Mouse (Mus musculus): Measurements from ENCODE around the gene Kcnab2. TPM values are rescaled to one million over a fixed set of nuclear protein-coding genes. Genes with fewer than 3 reads are reported as not detected.

The Kcnab2 gene
- polyA plus RNA-seq, 1 experiment from 2014 or later: 7.8 TPM

DNA sequence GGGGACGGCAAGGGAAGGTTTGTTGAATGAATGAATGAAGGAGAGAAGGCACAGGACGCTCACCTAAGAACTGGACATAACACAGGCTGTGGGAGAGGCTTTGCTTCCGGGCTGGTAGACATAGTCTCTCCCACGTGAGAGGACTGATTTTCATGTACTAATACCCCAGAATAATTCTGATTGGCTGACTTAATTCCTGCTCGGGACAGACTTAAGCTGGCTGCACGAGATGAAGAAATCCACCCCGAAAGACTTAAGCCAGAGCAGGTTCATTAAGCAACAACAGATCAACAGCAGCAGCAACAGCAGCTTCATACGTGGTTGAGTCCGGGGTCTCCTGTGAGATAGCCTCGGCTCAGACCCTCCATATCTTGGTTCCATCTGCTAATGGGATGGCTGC, 10.4 kb upstream of the Kcnab2 start:
- WGBS (ENCODE audit: insufficient replicate concordance): 64% methylated on average over 10 of the region's 10 CpGs
- ATAC-seq (ENCODE audit: low read depth): no peak
- no peak overlapping the region for H3K4me2 ChIP-seq (ENCODE audit: low read depth, low read length)
- no peak overlapping the region for H3K27ac ChIP-seq (ENCODE audit: low read length)
- H3K27me3 ChIP-seq (ENCODE audit: control insufficient read depth, insufficient read depth, low read depth, low read length): no peaks in the 10 kb centered on the region
- no peak overlapping the region for H3K4me3 ChIP-seq (ENCODE audit: low read depth, low read length)
- H3K36me3 ChIP-seq (ENCODE audit: control insufficient read depth, insufficient read depth): no peaks in the 10 kb centered on the region
- no peaks in the 10 kb centered on the region for H3K4me1 ChIP-seq (ENCODE audit: control insufficient read depth, low read depth, low read length)
- no peaks in the 10 kb centered on the region for H3K9me3 ChIP-seq (replicated peaks; ENCODE audit: control insufficient read depth, low read length)
- no peak overlapping the region for H3K9ac ChIP-seq (ENCODE audit: low read depth, low read length)

DNA sequence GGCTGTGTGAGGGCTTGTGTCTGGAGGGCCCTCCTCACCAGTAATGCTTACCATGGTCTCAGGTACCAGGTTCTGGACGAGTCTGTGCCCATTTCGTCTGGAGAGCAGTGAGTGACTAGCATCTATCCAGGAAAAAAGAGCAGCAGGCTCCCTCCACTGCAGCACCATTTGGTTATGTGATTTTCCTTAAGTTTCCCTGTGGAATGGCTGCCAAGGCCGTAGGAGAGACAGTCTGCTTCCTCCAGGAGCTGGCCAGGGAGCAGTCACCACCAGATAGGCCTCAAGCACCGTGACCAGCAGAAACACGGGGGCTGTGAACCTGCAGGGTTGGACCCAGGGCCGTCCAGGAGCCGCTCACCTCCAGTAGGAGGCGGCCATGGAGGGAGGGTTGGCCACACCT, 2.8 kb upstream of the Kcnab2 start:
- 30% methylated on average over 8 of the region's 8 CpGs for WGBS (ENCODE audit: insufficient replicate concordance)

DNA sequence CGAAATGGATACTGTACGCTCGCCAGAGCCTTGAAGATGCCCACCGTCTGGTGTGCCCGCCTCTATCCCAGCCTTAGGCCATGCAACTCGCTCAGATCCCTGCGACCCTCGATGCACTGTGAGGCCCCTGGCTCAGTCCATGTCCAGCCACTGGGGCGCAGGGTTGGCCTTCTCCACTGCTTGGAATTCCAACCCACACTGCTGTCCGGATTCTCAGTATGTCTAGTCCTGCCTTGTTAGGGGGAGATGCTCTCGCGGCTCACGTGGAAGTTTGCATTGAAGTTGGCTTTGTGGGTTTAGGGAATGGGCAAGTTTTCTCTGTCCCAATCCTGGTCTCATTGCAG, 525 bp upstream of the Kcnab2 start:
- H3K36me3 ChIP-seq (ENCODE audit: control insufficient read depth, insufficient read depth): no peaks in the 10 kb centered on the region
- peak overlapping the region; percentile 63 for H3K4me2 ChIP-seq (ENCODE audit: low read depth, low read length)
- H3K9me3 ChIP-seq (replicated peaks; ENCODE audit: control insufficient read depth, low read length): no peaks in the 10 kb centered on the region
- no peak for ATAC-seq (ENCODE audit: low read depth)
- H3K4me1 ChIP-seq (ENCODE audit: control insufficient read depth, low read depth, low read length): no peaks in the 10 kb centered on the region
- WGBS (ENCODE audit: insufficient replicate concordance): 4% methylated on average over 13 of the region's 13 CpGs
- peak overlapping the region; percentile 65 for H3K4me3 ChIP-seq (ENCODE audit: low read depth, low read length)
- H3K27me3 ChIP-seq (ENCODE audit: control insufficient read depth, insufficient read depth, low read depth, low read length): peaks cover 40% of the 10 kb centered on the region
- no peak overlapping the region for H3K27ac ChIP-seq (ENCODE audit: low read length)
- no peak overlapping the region for H3K9ac ChIP-seq (ENCODE audit: low read depth, low read length)

More for the DNA sequence above, 2.8 kb upstream of the Kcnab2 start:
- no peak overlapping the region for H3K9ac ChIP-seq (ENCODE audit: low read depth, low read length)
- no peak overlapping the region for H3K4me3 ChIP-seq (ENCODE audit: low read depth, low read length)
- H3K4me2 ChIP-seq (ENCODE audit: low read depth, low read length): no peak overlapping the region
- no peaks in the 10 kb centered on the region for H3K4me1 ChIP-seq (ENCODE audit: control insufficient read depth, low read depth, low read length)
- H3K27ac ChIP-seq (ENCODE audit: low read length): no peak overlapping the region
- ATAC-seq (ENCODE audit: low read depth): no peak
- peaks cover 33% of the 10 kb centered on the region for H3K27me3 ChIP-seq (ENCODE audit: control insufficient read depth, insufficient read depth, low read depth, low read length)
- H3K36me3 ChIP-seq (ENCODE audit: control insufficient read depth, insufficient read depth): no peaks in the 10 kb centered on the region
- no peaks in the 10 kb centered on the region for H3K9me3 ChIP-seq (replicated peaks; ENCODE audit: control insufficient read depth, low read length)

DNA sequence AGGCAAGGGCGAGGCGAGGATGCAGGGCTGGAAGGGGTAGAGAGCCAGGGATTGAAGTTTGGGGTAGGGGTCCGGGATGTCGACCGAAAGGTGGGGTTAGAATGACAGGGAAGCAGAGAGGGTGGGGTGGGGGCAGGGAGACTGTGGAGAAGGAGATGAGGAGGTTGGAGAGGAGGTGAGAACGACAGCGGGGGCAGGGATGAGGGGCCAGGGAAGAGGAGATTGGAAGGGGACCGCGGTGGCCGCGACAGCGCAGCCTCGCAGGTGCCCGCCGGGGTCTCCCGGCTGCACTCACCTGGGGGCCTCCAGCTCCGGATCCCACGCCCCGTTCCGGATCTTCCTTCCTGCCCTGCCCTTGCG, 585 bp downstream of the Kcnab2 start:
- WGBS (ENCODE audit: insufficient replicate concordance): 3% methylated on average over 20 of the region's 21 CpGs
- H3K4me1 ChIP-seq (ENCODE audit: control insufficient read depth, low read depth, low read length): no peaks in the 10 kb centered on the region
- H3K9ac ChIP-seq (ENCODE audit: low read depth, low read length): no peak overlapping the region
- no peaks in the 10 kb centered on the region for H3K36me3 ChIP-seq (ENCODE audit: control insufficient read depth, insufficient read depth)
- H3K4me3 ChIP-seq (ENCODE audit: low read depth, low read length): peak overlapping the region; percentile 65
- H3K27ac ChIP-seq (ENCODE audit: low read length): no peak overlapping the region
- H3K4me2 ChIP-seq (ENCODE audit: low read depth, low read length): peak overlapping the region; percentile 63
- peaks cover 40% of the 10 kb centered on the region for H3K27me3 ChIP-seq (ENCODE audit: control insufficient read depth, insufficient read depth, low read depth, low read length)
- no peak for ATAC-seq (ENCODE audit: low read depth)
- H3K9me3 ChIP-seq (replicated peaks; ENCODE audit: control insufficient read depth, low read length): no peaks in the 10 kb centered on the region

DNA sequence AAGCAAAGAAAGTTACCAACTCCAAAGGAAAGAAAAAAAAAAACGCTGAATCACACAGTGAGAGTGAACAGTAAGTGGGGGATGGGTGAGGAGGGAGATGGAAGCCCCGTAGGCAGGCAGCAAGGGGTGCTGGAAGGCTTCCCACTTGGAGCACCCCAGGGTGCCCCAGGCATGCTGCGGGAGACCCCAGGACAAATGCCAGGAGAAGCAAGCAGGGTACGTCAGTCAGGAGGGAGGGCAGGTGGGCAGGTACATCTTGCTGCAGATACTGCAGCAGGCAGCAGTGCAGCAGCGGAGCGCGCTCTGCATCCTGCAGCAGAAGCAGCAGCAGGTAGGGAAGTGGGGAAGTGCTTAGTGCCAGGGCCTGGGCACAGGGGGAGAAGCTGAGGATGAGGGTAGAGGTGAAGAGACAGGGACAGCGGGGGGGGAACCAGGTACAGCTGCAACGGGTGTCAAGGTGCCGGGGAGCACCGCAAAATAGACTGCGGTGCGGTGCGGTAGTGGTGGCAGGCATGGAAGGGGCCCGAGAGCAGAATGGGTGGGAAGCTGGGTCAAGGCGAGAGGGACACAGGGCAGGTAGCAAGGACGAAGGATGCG, 1.1 kb downstream of the Kcnab2 start, which contains the start of gene Nphp4:
Nphp4 (plus strand) TSS at position 280 of the 597 bp plus-strand sequence.
- Histone ChIP-seq H3K27me3 (ENCODE audit: control insufficient read depth, insufficient read depth, low read depth, low read length) (peaks cover 40% of the 10 kb centered on the region), H3K9me3 (replicated peaks; ENCODE audit: control insufficient read depth, low read length) (no peaks in the 10 kb centered on the region; the same call in 1 of the 2 replicates), H3K9ac (ENCODE audit: low read depth, low read length) (no peak within 1 kb of the TSS), H3K27ac (ENCODE audit: low read length) (no peak within 1 kb of the TSS), H3K4me1 (ENCODE audit: control insufficient read depth, low read depth, low read length) (no peaks in the 10 kb centered on the region), H3K36me3 (ENCODE audit: control insufficient read depth, insufficient read depth) (no peaks in the 10 kb centered on the region), H3K4me2 (ENCODE audit: low read depth, low read length) (peak within 1 kb of the TSS; percentile 63), H3K4me3 (ENCODE audit: low read depth, low read length) (peak within 1 kb of the TSS; percentile 65)
- no peak for ATAC-seq (ENCODE audit: low read depth)
- WGBS (ENCODE audit: insufficient replicate concordance): 5% methylated on average over 18 of the region's 18 CpGs

DNA sequence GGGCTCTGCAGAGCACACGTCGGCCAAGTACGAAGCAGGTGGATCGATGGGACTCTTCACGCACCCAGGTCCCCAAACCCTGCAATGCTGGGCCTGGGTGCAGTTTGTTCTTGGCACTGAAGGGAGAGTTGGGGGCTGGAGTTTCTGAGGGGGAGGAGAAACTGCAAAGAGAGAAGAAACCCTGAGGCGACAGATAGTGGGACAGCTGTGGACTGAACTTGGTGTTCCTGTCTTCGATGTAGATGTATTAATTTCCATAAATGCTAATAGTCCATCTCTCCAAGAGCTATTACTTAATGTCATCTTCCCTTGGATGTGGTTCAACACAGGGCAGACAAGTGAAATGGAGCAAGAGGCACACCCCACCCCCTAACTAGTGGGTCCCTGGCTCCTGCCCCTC, 1.7 kb downstream of the Kcnab2 start:
- WGBS (ENCODE audit: insufficient replicate concordance): 74% methylated on average over 7 of the region's 7 CpGs
- Histone ChIP-seq H3K4me1 (ENCODE audit: control insufficient read depth, low read depth, low read length) (no peaks in the 10 kb centered on the region), H3K36me3 (ENCODE audit: control insufficient read depth, insufficient read depth) (no peaks in the 10 kb centered on the region), H3K9me3 (replicated peaks; ENCODE audit: control insufficient read depth, low read length) (no peaks in the 10 kb centered on the region; the same call in 1 of the 2 replicates), H3K27ac (ENCODE audit: low read length) (no peak overlapping the region), H3K4me3 (ENCODE audit: low read depth, low read length) (no peak overlapping the region), H3K27me3 (ENCODE audit: control insufficient read depth, insufficient read depth, low read depth, low read length) (peaks cover 40% of the 10 kb centered on the region), H3K4me2 (ENCODE audit: low read depth, low read length) (no peak overlapping the region), H3K9ac (ENCODE audit: low read depth, low read length) (no peak overlapping the region)
- no peak for ATAC-seq (ENCODE audit: low read depth)

DNA sequence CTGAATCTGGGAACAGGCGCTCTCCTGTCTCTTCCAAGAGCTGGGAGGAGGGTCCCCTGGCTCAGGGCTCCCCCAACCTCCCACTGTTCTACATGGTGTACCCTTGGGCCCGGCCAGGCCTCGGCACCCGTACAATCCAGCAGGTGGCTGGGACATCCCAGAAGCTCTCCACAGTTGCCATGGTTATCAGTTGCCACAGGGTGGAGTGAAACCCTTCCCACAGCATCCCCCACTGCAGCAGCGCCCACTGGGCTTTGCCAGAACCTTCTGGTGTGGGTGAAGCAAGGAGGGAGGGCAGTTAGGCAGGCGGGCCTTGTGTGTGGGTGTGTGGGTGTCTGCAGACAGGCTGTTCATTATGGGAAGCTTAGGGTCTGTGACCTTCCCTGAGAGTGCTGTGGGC, 9.7 kb downstream of the Kcnab2 start:
- Histone ChIP-seq H3K4me1 (ENCODE audit: control insufficient read depth, low read depth, low read length) (no peaks in the 10 kb centered on the region), H3K36me3 (ENCODE audit: control insufficient read depth, insufficient read depth) (no peaks in the 10 kb centered on the region), H3K27ac (ENCODE audit: low read length) (no peak overlapping the region), H3K4me2 (ENCODE audit: low read depth, low read length) (no peak overlapping the region), H3K9ac (ENCODE audit: low read depth, low read length) (no peak overlapping the region), H3K9me3 (replicated peaks; ENCODE audit: control insufficient read depth, low read length) (no peaks in the 10 kb centered on the region; the same call in 1 of the 2 replicates), H3K4me3 (ENCODE audit: low read depth, low read length) (no peak overlapping the region), H3K27me3 (ENCODE audit: control insufficient read depth, insufficient read depth, low read depth, low read length) (no peaks in the 10 kb centered on the region)
- no peak for ATAC-seq (ENCODE audit: low read depth)
- 62% methylated on average over 6 of the region's 6 CpGs for WGBS (ENCODE audit: insufficient replicate concordance)

DNA sequence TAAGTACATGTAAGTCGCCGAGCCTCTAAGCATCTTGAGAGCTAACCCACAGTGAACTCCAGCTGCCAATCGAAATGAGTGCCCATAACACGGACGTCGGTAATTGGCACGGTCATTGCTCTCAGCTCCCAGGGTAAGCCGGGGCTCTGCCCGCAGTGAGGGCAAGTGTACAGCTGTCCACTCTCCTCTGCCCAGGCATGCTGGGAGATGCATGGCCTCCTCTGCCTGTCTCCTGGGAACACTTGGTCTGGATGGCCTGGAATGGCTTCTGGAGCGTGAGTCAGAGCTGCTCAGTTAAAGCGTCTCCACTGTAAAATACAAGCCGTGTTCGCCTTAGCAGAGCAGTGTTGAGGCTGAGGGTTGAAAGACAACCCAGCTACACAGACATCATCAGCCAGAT, 11.1 kb downstream of the Kcnab2 start:
- no peaks in the 10 kb centered on the region for H3K36me3 ChIP-seq (ENCODE audit: control insufficient read depth, insufficient read depth)
- no peaks in the 10 kb centered on the region for H3K4me1 ChIP-seq (ENCODE audit: control insufficient read depth, low read depth, low read length)
- H3K4me2 ChIP-seq (ENCODE audit: low read depth, low read length): no peak overlapping the region
- H3K4me3 ChIP-seq (ENCODE audit: low read depth, low read length): no peak overlapping the region
- 72% methylated on average over 13 of the region's 13 CpGs for WGBS (ENCODE audit: insufficient replicate concordance)
- H3K9me3 ChIP-seq (replicated peaks; ENCODE audit: control insufficient read depth, low read length): no peaks in the 10 kb centered on the region; the same call in 1 of the 2 replicates
- no peak overlapping the region for H3K27ac ChIP-seq (ENCODE audit: low read length)
- H3K9ac ChIP-seq (ENCODE audit: low read depth, low read length): no peak overlapping the region
- no peaks in the 10 kb centered on the region for H3K27me3 ChIP-seq (ENCODE audit: control insufficient read depth, insufficient read depth, low read depth, low read length)
- no peak for ATAC-seq (ENCODE audit: low read depth)

DNA sequence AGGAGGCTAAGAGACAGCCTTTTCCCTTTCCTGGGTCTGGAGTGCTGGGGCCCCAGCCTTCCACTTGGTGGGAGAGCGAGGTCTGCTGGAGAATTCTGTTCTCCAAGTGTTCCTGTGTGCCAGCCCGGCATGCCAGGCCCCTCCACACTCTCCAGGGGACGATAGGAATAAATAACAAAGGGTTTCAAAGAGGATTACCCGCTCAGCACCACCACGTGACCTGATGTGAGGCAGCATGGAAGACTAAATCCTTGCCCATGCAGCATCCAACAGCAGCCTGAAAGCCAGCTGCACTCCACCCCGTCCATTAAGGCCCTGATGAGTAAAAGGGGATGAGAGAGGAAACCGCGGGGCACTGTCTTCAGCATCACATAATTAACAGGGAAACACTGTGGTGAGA, 12.6 kb downstream of the Kcnab2 start:
- Histone ChIP-seq H3K9me3 (replicated peaks; ENCODE audit: control insufficient read depth, low read length) (no peaks in the 10 kb centered on the region), H3K9ac (ENCODE audit: low read depth, low read length) (no peak overlapping the region), H3K27ac (ENCODE audit: low read length) (no peak overlapping the region), H3K4me1 (ENCODE audit: control insufficient read depth, low read depth, low read length) (no peaks in the 10 kb centered on the region), H3K4me3 (ENCODE audit: low read depth, low read length) (no peak overlapping the region), H3K27me3 (ENCODE audit: control insufficient read depth, insufficient read depth, low read depth, low read length) (no peaks in the 10 kb centered on the region), H3K36me3 (ENCODE audit: control insufficient read depth, insufficient read depth) (no peaks in the 10 kb centered on the region), H3K4me2 (ENCODE audit: low read depth, low read length) (no peak overlapping the region)
- WGBS (ENCODE audit: insufficient replicate concordance): 25% methylated on average over 8 of the region's 8 CpGs
- no peak for ATAC-seq (ENCODE audit: low read depth)
